Mouse (Mus musculus) cerebral cortex, adult 2 months (tissue): ENCODE results near the gene Col6a4.

Source experiments
- WGBS: fragments of 180-500 bp; shearing (Covaris S2); methylation state at CpG from one replicate; pipeline ENCODE4 v1.1.7; 2018; 5-methylcytosine and 5-hydroxymethylcytosine counted together

The Col6a4 gene

GRCm38 (mm10) chr9:106073956-106074355 is 22.6 kb downstream of the Col6a4 start:
- 76% methylated on average over 4 of the region's 4 CpGs for WGBS

DNA sequence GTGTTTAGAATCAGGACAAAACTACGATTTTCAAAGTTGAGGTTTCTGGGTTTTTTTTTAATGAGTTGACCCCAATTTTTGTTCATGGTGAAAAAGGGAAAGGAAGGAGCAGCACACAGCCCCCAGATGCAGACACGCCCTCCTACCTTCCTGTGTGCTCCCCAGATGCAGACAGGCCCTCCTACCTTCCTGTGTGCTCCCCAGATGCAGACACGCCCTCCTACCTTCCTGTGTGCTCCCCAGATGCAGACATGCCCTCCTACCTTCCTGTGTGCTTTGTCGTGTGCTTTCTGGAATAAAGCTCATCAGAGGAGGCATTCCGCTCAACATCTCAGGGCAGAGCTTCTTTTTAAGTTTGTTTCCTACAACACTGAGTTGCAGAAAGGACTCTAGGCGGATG is 24.9 kb downstream of the Col6a4 start:
- WGBS = 76% methylated on average over 6 of the region's 6 CpGs

- WGBS = 50% methylated on average over 4 of the region's 4 CpGs
These were observed 43.1 kb downstream of the Col6a4 start for GRCm38 (mm10) chr9:106053446-106053845.

- WGBS = 38% methylated on average over 9 of the region's 9 CpGs
These were observed 52.6 kb downstream of the Col6a4 start for GRCm38 (mm10) chr9:106043921-106044503.

GRCm38 (mm10) chr9:106039915-106040659 is 56.5 kb downstream of the Col6a4 start:
- WGBS = 58% methylated on average over 8 of the region's 8 CpGs

- WGBS = 51% methylated on average over 1 of the region's 1 CpGs
These were observed 57.3 kb downstream of the Col6a4 start for GRCm38 (mm10) chr9:106039276-106039675.

DNA sequence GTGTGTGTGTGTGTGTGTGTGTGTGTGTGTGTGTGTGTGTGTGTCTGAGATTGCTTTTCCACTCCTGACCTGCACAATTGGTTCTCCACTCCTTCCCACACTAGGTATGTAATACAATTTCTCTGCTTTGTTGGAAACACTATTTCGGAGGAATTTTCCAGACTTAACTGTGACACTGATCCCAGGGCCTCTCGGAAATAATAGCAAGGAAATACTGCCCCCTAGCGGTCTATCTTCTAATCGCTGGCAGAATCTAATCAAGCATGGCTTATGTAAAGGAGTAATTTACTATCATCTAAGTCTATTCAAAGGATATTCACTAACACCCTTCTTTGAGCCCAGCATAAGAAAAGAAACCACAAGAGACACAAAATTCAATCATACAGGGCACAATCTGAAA is 57.7 kb downstream of the Col6a4 start:
- 2% methylated on average over 4 of the region's 4 CpGs for WGBS

- 88% methylated on average over 3 of the region's 3 CpGs for WGBS
These were observed 80.9 kb downstream of the Col6a4 start for GRCm38 (mm10) chr9:106015666-106016065.

DNA sequence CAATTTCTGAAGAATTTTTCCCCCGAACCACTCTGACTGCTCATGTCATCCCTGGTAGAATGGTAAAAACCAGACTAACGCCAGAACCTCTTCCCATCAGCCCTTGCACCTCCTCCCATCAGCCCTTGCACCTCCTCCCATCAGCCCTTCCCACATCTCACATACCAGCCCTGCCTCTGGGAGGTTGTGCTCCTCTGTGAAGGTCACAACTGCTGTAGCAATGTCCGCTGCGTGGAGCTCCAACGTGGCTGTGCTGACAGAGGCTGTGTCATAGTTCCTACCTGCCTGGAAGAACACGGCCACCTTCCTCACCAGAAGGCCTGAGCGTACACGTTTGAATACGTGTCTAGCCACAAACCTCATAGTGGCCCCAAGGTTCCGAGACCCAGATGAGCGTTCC is 83.4 kb downstream of the Col6a4 start:
- WGBS = 95% methylated on average over 11 of the region's 11 CpGs

- WGBS = 43% methylated on average over 11 of the region's 11 CpGs
These were observed 98.6 kb downstream of the Col6a4 start for GRCm38 (mm10) chr9:105997955-105998354.

GRCm38 (mm10) chr9:105992425-105992824 is 104.2 kb downstream of the Col6a4 start:
- 34% methylated on average over 6 of the region's 6 CpGs for WGBS

DNA sequence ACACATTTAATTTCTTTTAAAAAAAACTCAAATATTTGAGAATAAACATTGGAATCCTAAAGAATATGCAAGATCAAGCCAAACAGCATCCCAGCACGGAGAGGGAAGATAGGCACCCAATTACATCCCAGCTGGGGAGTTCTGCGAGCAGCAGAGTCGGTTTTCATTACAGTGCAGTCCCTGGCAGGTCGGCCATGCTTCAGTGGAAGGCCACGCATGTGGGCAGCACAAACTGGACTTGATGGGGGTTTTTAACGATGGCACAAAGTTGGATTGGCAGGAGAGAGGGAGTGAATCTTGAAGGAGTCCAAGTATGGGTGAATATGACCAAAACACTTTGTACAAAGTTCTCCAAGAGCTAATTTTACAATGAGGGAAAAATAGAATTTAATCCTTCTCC is 106.5 kb downstream of the Col6a4 start:
- WGBS = 58% methylated on average over 6 of the region's 6 CpGs

DNA sequence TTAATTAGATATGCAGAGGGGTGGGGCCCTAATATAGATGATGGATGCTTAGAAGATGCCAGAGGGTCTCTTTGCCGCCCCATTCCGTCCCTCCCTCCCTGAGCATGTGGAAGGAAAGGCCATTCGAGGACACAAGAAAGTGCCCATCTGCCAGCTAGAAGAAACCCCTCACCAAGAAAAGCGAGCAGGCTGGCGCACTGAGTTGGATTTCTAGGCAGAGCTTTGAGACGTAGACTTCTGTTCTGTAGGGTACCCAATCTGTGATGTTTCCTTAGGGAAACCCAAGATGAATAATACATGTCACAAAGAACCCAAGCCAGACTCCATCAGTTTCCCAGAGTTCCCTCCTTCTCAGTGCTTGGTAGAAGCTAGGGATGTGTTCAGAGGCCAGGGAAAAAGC is 107.1 kb downstream of the Col6a4 start:
- 70% methylated on average over 6 of the region's 6 CpGs for WGBS

- WGBS = 32% methylated on average over 8 of the region's 8 CpGs
These were observed 108.5 kb downstream of the Col6a4 start for GRCm38 (mm10) chr9:105988096-105988495.

GRCm38 (mm10) chr9:105984931-105985519 is 111.6 kb downstream of the Col6a4 start:
- 30% methylated on average over 10 of the region's 10 CpGs for WGBS

DNA sequence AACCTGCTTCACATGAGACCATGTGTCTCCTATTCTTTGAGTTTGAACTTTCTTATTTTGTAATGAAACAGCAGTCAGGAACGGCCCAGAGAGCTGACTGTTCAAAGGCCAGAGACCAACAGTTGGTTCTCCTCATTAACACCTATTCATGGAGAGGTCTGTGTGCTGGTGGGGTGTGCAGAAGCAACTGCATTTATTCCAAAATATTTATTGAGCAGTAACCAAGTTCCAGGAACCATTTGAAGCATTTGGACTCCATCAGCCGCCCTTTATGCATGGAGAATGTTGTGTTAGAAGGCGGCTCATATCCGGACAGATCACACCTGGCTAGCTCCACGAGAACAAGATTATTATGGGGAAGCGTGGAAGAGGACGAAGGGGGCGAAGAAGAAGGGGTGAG is 118.1 kb downstream of the Col6a4 start:
- WGBS = 91% methylated on average over 8 of the region's 8 CpGs

DNA sequence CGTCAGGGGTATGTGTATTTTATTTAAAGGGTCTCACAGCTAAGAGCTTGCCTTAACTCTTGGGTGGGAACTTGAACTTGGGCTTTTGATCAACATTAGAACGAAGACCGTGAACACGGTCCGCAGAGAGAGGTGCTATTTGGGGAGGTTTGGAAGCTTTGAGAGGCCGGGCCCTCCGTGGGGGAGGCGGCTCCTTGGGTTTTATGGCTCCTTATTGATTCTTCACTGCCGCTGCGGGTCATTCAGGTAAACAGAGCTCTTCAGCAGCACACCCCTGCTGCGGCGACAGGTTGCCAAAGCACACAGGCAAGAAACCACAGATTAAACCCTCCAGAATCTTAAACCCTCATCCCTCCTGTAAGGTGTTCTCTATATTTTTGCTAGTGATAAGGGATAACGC is 119.7 kb downstream of the Col6a4 start:
- 28% methylated on average over 13 of the region's 13 CpGs for WGBS

- WGBS = 62% methylated on average over 6 of the region's 6 CpGs
These were observed 120.3 kb downstream of the Col6a4 start for GRCm38 (mm10) chr9:105976314-105976713.

DNA sequence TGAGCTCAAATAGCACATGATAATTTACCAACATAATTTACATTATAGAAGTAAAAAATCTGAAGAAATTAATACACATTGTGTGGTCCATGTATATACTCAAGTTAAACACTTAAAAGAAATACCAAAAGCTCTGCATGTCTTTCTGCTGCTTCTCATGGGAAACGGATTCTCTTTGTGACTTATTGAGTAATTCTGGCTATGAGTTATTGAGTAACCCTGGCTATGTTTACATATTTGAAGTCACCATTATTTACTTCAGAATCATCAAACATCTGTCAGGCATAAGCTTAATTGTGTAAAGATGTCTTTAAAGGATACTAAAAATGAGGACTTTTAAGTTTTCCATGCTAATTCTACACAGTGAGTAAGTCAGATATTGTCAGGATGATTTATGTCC is 122.8 kb downstream of the Col6a4 start:
- 89% methylated on average over 1 of the region's 1 CpGs for WGBS

GRCm38 (mm10) chr9:105972031-105972430 is 124.6 kb downstream of the Col6a4 start:
- 91% methylated on average over 3 of the region's 3 CpGs for WGBS

- WGBS = 91% methylated on average over 14 of the region's 14 CpGs
These were observed 125.2 kb downstream of the Col6a4 start for GRCm38 (mm10) chr9:105971351-105971894.

DNA sequence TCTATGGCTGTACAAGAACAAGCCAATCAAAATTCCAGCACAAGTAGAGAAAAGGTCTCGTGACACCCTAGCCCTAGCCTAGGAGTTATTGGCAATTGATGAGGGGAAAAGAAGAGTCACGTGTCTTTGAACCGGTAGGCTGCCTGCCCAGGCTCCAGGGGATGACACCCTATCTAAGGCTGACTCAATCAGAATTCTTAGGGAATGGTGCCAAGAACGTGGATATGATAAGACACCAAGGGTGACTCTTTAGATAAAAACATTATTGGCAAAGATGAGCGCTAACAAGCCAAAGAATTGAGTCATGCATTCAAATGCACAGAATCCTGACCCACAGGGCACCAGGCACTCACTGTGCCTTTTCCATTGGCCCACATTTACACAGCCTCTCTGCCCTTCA is 125.7 kb downstream of the Col6a4 start:
- 82% methylated on average over 5 of the region's 5 CpGs for WGBS

GRCm38 (mm10) chr9:105967976-105968375 is 128.6 kb downstream of the Col6a4 start:
- 65% methylated on average over 5 of the region's 5 CpGs for WGBS
